Mouse (Mus musculus) forelimb bud, embryonic 11.5 days (tissue): ENCODE measurements around the gene Brf1.
A peak's percentile ranks its signal among the peaks of the same experiment; 100 is the strongest.

ENCODE experiments used
- DNase-seq: peaks from one replicate; pipeline ENCODE4 v3.0.0-alpha.2; 2012; ENCODE audit warnings: low read depth, low spot score

Gene Brf1

DNA sequence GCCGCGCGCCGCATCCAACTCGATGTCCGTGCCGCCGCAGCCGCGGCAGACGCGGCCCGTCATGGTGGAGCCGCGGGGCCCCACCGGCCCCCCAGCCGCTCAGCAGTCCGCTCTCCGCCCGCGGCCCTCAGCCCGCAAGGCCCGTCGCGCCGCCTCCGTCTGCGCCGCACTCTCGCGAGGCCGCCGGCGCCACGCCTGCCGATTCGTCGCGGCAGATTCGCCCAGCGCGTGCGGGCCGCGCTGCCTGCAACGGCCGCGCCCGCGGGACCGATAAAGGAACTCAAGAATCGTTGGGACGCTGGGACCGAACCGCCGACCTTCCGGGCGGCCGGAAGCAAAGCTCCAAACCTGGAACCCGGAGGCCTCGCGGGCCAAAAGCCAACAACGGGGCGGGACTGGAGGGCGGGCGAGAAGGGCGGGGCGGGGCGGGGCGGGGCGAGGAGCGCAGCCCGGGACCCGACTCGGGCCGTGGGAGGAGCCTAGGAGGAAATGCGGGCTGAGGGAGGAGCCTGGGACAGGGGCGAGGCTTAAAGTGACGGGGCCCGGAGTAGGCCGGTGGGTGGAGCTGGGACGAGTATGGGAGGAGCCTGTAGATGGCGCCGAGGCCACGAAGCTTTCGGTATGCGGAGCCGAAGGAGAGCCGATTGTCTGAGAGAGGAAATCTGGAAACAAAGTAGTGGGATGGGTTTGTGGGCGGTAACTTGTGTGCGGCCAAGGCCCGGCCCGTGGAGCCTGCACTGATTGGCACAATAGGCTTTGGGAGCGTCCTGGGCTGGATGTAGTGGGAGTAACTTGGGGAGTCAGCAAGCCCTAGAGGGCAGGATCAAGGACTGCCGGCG, at the start of gene Brf1:
Gene Brf1, minus strand, starts transcription at position 411 of the 839 bp plus-strand sequence.
- DNase-seq: peak; percentile 97

DNA sequence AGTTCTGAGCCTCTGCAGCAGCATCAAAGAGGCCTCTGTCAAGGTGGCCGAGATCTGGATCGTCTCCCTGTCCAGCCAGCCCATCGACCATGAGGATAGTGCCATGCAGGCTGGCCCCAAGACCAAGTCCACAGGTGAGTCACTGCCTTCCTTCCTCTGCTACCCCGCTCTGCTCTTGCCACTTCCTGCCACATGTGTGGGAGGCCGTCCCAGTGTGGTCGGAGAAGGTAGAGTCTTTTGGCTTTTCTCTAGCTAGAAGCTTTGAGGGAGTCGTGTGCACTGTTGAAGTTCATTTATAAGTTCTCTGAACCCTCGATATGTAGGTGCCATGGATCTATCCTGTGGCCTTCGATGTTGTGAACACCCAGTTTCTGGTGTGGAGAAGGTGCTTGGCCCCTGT, 49.3 kb upstream of the Brf1 start:
- DNase-seq: no peak

DNA sequence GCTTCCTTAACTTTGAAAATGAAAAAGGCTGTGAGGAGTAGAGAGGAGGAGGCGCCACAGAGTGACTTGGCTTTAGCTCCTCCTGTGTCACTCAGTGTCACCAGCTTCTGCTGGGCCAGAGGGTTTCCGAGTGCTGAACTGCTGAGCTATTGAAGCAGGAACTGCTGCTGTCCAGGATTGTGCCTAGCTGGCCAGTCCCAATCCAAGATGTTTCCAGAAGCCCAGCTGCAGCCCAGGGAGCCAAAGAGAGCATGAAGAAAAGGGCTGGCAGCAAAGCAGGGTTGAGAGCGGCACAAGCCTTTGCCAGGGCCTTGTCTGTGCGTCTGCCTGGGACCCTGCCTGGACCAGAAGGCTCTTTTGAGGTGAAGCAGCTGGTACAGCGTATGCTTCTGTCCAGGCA, 47.6 kb upstream of the Brf1 start:
- DNase-seq: no peak

DNA sequence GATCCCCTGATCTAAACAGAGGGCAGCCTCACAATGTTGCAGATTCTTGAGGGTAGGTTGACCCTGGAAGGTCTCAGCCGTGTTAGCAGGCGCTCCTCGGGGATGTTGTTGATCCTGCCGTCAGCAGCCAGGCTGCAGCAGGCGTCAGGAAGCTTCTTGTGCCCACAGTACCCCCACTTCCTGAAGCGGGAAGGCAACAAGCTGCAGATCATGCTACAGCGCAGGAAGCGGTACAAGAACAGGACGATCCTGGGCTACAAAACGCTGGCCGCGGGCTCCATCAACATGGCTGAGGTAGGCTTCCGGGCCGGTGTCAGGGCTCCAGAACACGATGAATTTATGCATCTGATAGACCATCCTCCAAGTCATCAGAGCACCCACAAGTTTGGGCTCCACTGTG, 46.4 kb upstream of the Brf1 start:
- DNase-seq: no peak

DNA sequence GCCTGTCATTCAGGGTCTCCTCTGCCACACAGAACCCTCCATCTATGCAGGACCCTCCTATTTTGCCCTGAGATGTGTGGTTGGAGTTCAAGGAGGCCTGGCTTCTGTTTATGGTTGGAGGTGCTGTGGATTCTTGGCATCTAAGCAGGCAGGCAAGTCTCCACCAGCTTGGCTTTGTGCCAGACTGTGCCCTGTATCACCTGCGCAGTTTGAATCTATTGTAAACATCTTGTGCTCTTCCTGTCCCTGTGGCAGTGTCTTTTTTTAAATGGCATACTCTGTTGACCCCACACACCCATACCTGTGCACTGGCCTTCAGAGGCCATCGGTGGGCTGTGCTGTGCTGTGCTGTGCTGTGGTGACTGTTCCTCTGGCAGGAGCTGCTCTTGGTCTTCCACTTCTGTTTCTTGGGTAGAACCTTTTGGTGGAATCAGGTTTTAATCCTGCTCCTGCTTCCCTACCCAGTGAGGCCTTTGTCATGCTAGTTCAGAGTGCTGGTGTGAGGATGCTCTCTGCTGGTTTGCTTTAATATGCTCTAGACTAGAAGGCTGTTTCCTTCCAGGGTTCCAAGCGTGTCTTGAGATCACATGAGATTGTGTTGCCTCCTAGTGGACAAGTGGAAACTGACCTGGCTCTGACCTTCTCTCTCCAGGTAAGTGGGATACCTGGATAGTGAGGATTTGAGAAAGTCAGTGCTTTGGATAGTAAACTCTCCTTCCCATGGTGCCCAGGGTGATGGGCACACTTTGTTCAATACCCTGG, 44.6 kb upstream of the Brf1 start:
- DNase-seq: no peak

DNA sequence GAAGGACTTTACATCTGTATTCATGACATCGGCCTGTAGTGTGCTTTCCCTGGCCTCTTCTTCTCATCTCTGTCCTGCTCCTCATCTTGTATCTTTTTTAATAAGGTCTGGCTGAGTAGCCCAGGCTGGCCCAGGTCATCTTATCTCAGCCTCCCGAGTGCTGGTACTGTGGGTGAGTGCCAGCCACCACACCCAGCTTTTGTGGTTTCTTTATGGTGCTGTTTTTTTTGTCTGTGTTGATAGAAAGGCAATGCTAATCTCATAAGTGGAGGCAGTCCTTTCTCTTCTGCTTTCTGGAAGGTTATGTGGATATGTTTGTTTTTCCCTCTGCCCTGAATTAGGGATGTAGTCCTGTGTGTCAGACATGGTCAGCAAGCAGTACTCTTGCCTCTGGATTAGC, 42.0 kb upstream of the Brf1 start:
- DNase-seq: no peak

DNA sequence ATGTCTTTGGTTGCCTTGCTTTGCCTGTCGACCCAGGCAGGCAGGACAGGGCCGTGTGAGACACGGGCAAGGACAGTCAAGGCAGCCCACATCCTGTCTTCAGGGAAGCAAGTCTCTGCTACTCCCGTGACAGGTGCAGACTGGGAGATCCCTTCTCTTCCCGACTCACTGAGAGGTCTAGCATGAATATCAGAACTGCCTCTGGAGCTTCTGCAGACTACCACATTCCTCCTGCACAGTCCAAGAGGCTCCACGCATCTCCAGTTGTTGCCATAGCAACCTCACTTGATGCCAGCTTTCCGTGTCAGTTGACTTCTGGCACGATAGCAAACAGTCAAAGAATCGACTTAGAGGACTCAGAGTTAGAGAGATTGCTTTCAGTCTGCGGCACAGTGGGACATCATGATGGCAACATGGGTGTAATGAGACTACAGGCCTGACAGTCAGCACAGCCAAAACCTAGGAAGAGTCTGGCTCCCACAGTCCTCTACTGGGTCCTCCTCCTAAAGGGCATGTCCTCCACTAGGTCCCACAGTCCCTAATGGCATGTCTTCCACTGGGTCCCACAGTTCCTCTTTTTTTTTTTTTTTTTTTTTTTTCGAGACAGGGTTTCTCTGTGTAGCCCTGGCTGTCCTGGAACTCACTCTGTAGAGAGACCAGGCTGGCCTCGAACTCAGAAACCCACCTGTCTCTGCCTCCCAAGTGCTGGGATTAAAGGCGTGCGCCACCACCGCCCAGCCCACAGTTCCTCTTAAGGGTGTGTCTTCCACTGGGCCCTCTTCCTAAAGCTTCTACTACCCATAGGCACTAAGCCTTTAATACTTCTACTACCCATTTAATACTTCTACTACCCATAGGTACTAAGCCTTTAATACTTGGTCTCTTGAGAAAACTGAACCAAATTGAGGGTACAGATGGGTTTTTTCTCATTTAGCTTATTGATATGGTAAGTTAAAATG, 41.3 kb upstream of the Brf1 start:
- no peak for DNase-seq

DNA sequence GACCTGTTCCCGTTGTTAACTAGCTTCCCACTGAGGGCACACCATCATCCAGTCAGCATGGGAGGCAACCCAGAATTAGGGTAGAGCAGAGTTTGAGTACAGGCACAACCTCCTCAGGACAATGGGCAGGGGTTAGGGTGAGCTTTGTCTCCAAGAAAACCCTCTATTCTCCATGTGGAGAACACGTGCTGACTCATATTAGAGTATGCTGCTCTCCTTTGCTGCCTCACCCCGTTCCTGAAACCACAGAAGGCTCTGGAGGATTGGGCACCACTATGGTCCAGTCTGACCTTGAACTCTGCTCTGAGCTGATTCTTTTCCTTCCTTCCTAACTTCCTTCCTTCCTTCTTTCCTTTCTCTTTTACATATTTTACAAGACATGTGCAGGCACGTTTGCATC, 37.9 kb upstream of the Brf1 start:
- DNase-seq: no peak

DNA sequence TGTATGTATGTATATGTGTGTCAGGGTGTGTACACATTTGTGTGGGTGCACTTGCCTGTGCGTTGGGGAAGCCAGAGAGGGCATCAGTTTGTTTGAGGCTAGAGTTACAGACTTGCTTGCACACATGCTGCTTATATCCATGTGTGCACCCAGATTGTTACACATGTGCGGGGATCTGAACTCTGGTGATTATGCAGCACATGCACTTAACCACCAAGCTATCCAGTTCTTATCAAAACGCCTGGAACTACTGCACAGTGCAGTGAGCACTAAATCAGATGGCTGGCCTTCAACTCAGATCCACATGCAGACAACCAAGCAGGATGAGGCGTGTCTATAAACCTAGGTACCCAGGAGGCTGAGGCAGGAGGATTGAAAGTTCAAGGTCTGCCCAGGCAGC, 36.5 kb upstream of the Brf1 start:
- DNase-seq: no peak

DNA sequence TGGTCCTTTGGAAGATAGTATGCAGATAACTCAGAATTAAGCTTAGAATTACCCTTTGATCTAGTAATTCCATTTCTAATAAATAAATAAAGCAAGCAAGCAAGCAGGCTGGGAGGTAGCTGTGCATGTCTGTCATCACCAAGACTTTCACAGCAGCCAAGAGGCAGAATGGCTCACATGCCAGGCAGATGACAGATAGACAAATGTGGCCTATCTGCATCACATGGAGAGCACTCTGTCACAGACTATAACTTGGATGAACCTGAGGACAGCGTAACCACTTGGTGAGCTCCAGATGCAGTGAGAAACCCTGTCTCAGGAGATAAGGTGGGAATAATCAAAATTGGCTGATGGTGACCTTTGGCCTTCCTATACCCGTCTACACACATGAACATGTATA, 34.6 kb upstream of the Brf1 start:
- DNase-seq: no peak

DNA sequence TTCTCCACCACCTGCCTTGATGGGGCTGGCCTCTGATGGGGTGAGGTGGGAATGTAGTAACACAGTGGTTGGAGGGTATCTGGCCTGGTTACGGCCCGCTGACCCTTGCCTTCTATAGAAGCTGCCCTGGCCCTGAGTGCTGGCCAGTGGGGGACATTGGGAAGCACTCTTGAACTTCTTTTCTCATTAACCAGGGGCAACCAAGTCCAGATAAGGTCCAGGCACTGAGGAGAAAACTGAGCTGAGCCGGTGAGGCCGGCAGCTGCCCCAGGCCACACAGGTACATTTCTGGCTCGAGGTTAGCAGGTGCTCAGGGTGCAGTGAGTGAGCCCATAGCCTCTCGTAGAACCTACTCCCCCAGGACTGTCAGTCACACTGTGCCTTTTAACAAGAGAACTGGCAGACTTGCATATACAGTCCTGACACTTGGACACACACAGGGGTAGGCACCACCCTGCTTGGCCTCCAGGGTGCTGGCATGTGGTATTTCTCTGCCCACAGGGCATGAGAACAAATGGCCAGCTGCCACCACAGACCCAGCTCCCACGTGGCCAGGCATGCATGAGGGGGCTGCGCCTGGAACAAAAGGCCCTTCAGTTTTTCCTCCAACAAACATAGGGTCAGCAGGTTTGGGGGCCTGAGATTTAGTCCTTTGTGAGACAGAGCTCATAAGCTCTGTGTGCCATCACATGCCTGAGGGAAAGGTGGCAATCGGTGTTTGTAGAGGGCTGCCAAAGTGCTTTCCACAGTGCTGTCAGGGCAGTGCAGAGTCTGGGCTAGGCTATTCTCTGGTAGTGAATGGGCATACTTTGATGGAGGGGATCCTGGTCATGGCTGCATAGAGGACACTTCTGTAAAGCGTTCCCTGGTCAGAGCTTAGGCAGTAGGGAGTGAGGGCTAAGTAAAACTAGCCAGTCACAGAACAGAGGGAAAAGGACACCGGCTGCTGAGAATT, 32.1 kb upstream of the Brf1 start:
- no peak for DNase-seq

DNA sequence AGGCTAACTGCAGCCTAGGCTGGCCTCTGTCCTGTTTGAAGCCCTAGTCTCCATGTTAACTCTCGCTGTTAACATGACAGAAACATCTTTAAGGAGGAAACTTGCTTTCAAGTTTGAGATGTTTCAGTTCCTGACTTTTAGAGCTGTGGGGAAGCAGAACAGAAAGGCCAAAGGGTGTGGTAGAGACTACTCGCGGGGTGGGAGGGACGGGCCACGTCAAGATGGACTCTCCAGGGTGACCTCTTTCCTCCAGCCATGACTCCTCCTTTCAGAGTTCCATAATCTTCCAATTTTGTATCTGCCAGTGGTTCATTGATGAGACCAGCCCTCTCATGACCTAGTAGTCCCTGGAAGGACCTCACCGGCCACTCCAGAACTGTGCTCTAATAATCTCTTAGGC, 30.9 kb upstream of the Brf1 start:
- no peak for DNase-seq

DNA sequence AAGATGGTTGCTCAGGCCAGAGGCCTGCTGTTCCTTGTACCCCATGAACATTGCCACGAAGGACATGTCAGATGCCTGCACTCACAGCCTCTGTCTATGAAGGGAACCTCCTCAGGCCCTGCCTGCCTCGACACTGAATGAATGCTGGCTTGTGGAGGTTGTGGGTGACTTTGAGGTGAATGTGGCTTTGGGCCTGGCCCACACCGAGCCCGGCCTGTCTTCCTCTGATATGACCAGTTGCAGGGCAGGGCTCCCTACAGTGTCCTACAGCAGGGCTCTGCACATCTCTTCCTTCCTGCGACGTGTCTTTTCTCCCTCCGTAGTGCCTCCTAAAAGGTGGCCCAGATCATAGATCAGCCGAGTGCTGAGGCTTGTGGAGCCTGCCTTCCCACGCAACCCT, 30.5 kb upstream of the Brf1 start:
- DNase-seq: no peak

DNA sequence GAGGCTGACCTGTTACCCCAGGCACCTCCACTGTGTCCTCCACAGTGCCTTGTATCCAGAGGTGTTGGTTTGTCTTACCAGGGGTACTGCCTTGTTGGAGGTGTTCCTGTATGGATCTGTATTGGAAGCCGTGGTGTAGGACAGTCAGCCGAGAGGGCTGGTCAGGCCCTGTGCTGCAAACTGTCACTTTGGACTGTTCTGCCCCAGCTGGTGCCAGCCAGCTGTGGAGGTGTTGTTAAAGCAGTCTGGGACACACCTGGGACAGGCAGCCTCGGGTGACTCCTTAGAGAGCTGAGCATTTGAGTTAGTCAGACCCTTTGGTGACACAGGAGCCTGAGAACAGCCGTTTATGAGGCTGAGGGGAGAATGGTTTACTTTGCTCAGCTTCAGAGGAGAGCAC, 29.5 kb upstream of the Brf1 start:
- DNase-seq: no peak

DNA sequence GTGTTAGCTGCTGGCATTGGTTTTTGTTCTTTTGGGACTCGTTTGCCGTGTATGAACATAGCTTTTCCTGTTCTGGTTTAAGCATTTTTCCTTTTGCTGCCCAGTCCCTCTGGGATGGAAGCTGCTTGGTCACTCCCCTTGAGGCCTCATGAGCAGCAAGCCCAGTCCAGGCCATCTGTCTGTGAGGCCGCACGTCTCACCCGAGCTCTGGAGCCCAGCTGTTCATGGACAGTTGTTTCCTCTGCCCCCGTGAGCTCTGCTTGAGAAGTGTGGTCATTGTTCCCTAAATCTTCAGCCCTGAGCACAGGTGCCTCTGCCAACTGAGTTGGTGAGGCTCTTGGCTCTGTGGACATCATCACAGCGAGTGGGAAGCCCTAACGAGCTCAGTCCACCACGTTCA, 28.4 kb upstream of the Brf1 start:
- no peak for DNase-seq

DNA sequence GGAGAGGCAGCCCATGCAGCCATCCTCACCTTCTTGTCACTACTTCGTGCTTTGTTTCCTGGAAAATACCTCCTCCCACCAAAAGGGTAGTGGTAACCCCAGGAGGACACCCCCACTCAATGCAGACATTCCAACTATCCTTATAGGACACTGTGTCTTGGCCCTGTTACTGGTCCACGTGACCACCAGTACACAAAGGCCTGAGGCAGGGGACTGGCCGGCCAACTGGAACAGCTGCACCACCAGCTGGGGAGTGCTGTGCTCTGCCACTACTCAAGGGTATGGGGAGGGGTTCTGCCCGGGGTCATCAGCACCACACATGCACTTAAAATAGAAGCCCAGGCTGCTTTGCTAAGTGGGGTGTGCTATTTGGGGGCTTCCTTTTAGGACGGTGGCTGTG, 27.6 kb upstream of the Brf1 start:
- no peak for DNase-seq

DNA sequence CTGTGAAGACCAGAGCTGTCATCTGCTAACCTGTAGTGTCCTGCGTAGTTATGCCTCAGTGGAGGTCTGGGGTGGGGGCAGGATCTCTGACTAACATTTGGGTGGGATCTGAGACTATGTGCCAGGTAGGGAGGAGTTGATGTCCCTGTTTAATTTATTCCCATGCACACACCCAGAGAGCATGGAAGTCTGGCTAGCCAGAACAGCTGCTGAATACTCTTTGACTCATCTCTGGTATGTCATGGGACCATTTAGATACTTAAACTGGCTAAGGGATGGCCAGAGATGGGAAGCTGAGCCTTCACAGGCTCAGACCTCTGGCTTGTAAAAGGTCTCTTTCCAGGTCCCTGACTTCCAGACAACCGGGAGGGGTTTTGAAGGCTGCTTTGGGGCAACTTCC, 27.0 kb upstream of the Brf1 start:
- no peak for DNase-seq

DNA sequence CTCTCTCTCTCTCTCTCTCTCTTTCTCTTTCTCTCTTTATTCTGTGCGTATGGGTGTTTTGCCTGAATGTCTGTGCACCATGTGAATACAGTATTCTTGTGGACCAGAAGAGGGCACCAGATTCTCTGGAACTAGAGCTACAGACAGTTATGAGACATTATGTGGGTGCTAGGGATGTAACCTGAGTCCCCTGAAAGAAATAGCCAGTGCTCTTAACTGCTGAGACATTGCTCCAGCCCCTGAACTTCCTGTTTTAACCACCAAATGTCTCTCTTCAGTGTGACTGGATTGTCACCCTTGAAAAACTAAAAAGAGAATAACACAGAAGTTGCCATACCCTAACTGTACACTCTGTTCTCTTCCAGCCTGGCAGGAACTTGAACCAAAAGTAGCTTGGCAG, 26.1 kb upstream of the Brf1 start:
- no peak for DNase-seq

DNA sequence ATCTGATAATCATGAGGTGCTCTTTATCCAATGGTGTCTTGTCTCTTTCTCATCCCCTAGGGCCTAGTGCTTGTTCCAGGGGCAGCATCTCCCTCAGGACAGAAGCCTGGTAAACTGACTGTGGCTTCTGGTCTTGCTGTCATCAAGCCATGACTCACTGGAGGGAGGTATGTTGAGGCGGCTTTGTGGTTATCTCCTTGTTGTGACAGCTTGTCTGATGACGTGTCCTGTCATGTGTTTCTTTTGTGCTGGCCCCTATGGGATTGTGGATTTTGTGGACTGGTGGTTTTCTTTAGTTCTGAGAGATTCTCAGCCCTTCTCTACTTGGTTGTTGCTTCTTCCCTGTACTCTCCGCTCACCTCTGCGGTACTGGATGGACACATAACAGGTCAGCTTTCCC, 22.6 kb upstream of the Brf1 start:
- DNase-seq: no peak

DNA sequence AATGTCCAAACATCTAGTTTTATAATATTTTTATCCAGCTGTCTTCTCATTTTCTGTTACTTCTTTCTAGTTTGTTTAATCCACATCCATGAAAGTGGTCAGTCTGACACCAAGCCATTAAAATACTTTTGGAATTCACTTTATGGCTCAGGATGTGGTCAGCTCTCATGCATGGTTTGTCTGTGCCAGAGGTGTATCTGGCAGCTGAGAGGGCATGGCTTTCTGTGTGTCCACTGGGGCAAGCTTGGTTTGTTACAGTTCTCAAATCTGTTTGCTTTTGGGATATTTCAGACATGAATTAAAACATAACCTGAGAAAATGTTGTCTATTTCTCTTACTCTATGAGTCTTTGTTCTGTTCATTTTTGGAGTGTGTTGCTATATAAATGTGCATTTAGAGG, 21.0 kb upstream of the Brf1 start:
- DNase-seq: no peak

DNA sequence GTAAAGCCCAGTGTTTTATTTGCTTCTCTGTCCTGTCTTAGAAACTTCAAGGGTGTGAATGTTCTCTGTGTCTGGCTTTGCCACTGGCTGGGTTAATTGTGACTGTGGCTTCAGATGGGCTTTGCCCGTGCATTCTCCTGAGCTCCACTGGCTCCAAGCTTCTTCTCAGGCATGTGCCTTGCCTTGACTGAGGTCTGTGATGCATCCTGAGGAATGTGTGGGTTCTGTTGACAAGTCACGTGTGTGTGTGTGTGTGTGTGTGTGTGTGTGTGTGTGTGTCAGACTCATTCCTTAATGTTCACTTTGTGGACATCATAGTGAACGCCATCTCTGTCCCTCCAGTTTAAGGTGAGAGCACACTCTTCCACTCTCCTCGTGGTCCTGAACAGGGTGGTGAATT, 18.3 kb upstream of the Brf1 start:
- no peak for DNase-seq
